Mouse (Mus musculus) adrenal gland (tissue): Measurements from ENCODE around the gene Bend6.
"Not testable (repeated sequence)": the region's sequence is repeated elsewhere in the genome, so short reads cannot be mapped to it uniquely, and the experiment has no call there.

Experiments used
- intact Hi-C: fragments of 180-260 bp; cut with DNase I; formaldehyde crosslinking; loops from one replicate; pipeline ENCODE4 v1.15.1; 2025

The Bend6 gene

DNA sequence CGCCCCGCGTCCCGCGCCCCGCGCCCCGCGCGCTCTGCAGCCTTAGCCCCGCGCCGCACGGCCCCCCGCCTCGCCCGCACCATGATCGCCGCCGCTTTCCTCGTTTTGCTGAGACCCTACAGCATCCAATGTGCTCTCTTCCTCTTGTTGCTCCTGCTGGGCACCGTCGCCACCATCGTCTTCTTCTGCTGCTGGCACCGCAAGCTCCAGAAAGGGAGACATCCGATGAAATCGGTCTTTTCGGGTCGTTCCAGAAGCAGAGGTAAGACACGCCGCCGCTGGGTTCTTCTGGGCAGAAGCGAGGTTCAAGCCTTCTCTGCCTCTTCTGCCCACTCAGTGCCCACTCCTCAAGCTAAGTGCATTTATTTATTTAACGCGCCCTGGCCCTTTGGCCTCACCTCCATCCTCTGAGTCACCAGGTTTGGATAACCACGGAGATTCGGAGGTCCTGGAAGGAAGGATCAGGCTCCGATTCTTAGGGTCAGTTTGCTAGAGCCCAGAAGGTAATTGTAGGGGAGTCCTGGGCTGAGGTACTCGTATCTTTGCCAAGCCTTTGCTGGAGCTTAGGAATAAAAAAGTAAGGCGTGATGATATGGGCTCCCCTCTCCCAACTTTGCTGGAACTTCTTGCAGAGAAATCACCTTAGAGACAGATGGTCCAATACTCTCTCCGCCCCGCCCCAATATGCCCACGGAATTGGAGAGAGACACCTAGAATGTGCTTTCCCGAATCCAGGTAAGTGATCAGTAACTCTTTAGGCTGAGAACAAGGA lies 761 bp upstream of the Bend6 start, which contains the start of gene Dst:
Gene Dst, plus strand, starts transcription at position 35 of the 772 bp plus-strand sequence.
- intact Hi-C loops = no loop called here

DNA sequence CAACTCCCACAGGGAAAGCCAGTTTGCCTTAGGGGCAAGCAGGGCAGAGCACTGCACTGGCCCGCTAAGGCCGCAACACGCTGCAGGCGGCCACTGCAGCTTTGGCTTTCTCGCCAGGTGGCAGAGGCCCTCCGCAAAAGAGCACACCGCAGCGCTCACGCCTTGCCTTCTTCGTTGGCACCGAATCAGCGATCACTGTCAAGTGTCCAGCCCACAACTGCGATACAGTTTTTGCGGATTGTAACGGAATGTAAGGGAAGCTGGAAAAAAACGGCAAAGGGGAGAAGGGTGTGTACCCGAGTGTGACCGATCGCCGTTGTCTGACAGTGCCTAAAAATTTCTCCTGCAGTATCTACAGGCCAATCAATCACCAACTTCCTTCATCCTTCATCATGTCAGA lies 689 bp downstream of the Bend6 start:
- intact Hi-C loops = no loop called here

DNA sequence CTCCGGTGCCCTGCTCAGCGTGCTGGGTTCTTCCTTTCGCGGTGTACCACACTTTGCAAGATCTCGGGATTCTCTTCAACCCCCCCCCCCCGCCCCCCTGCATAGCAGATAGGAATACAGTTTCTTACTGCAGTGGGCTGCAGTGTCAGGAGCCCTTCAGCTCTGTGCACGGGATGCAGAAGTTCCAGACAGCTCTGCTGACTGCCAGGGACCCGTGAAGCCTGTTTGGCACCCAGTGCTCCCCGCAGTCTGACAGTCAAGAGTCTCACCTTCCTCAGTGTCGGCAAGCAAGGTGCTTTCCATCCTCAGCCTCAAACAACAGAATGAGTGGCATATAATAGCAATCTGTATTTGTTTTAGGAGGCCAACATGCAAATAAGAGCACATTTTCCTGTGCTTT lies 1.4 kb downstream of the Bend6 start:
- intact Hi-C loops = no loop called here

DNA sequence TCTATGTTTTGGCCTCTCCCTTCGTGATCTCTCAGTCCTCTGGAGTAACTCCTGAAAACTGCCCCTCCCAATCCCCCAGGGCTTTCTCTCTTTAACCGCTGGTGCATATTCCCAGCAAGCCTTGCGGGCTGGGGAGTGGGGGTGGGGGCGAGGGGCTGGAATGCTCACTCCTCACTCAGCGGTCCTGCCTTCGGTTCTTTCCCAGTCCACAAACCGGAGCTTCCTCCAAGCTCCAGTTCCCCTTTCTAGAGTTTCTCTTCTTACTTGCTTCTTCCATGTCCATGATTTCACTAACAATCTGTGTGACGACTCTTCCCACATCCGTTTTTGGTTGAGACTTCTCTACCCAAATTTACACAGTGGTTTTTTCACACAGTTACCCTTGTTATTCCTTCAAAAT lies 4.0 kb downstream of the Bend6 start:
- intact Hi-C loops = no loop called here

DNA sequence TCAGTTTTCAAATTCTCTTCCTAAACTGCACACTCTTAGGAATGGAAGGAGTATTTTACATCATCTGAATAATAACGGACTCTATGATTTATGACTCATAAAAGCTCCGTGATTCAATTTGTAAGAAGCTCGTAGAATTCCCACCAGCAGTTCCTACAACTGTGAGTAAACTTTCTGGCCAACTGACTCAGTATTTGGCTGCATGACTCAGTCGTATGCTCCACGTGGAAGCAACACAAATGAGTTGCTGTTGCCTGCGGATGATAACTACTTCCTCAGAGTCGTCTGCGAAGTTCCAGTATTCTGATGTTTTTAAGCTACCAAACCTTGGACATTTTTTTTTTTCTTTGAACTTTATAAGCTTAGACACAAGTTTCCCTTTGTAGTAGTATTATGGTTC lies 7.4 kb downstream of the Bend6 start:
- intact Hi-C loops = no loop called here

DNA sequence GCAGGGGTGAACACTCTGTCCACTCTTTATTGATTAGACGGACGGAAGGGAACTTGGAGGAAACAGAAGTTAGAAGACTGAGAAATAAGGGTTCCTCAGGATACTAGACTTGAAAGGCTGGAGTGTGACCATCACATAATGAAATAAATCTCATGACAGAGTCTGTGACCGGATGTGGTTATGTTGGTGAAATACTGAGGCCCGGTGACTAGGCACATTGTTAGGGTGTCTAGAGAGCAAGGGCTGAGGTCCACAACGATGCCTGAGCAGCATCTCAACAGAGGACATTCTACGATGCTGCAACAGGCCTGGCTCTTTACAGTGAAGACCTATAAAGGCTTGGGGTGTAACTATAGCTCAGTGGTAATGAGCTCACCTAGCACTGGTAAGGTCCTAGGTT lies 9.2 kb downstream of the Bend6 start:
- intact Hi-C loops = no loop called here

DNA sequence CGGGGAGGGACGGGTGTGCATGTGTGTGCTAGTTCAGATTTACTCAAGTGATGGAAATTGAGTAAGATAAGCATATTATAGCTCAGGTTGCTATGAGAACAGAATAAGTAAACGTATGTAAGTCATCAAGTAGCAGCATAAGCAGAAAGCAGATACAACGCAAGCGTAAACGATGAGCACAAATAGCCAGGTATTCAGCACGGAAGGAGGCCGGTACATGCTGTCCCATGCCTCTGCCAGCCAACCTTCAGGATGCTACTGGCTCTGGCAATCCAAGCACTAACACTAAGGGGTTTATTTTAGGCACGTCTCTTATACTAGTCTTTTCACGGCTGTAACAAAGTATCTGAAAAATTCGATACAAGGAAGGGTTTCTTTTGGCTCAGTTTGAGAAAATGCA lies 10.2 kb downstream of the Bend6 start:
- intact Hi-C loops = no loop called here

DNA sequence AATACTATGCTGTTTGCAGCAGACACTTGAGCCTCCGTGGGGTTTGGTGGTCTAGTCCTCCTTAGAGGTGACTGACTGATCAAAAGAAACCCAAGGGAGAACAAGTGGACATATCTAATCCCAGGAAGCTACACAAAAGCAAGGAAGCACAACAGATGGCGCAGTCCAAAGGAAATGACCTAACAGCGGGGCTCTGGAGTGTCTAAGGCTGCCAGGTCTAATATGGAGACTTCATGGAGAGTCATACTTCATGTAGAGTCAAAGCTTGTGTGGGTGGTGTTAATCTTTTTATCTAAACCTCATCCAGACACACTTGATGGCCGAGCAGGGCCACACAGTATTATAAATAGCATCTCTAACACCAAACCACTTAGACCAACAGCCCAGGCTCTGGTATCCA lies 10.9 kb downstream of the Bend6 start:
- intact Hi-C loops = no loop called here

DNA sequence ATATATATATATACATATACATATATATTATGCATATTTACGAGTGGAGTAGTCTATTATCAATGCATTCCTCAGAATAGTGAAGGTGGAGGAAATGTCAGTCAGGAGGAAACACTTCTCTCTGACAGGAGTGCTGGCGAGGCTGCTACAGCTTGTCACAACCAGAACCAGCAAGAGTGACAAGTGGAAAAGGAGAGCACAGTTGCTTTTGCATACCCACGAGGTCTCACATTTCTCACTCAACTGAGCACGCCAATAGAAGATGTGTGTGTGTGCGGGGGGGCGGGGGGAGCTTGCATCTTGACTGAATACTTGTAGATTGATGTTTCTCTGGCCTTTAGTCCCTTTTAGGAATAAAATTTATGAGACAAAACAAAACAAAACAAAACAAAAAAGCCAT lies 11.5 kb downstream of the Bend6 start:
- intact Hi-C loops = no loop called here

DNA sequence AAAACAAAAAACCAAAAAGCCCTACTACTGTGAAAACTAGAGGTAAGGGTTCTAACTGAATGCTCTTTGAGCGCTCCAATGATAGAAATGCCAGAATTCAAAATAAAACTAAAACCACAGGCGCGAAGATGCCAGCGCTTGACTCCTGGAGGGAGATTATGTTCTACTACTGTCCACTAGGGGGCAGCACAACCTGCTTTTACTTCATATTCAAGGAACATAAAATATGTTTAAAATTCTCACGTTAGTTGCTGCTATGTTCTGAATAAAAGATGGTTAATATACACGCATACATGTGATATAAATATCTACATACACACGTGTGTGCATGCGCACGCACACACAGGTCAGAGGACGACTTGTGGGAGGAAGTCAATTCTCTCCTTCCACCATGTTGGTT lies 14.8 kb downstream of the Bend6 start:
- intact Hi-C loops = loop anchor here (2.0 kb wide), 1 partner anchor 72 kb away; no protein-coding TSS in a partner anchor

DNA sequence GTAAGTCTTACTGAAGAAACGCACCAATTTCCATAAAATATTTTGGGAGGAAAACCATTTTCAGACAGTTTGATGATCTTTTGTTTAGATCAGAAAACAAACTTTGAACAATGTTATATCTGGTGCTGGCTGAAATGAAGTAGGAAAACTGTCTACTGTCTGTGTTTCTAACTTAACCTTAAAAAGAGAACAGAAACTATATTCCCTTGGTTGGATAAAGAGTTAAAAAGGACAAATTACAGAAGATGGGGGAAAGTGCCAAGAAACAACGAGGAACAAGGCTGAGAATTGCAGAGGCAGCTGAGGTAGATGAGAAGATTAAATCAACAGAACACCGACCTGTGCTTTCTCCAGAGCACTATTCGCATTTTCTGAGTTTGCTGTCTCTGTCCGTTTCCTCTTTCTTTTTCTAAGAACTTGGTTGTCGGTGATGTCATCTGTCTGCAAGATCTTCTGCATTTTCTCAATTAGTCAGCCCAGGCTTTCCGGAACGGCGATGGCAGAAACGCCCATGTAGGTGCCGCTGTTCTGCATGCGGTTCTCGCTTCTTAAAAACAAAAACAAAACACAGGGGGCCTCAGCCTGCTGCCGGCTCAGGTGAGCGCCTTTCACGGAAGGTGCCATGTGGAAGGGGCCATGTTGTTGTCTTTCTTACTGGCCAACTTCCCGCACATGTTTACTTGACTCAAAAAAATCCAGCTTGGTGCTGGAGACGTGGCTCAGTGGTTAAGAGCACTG lies 24.3 kb downstream of the Bend6 start:
- intact Hi-C loops = no loop called here

DNA sequence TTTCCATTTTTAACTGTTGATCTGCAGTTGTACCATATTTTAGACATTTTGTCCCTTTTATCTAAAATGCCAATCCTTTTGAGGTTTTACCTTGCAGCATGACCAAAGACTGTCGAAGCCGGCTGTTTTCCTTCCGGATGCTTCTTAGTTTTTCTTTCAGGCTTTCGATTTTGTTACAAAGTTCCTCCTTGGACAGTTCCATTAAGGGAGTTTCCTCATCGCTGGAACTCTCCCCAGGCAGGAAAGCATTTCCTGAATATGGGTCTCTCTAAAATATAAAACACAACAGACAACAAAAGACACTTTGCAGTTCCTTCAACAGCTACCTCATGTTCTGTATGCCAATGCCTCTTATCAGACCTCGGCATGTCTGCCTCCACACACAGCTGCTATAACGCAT lies 29.4 kb downstream of the Bend6 start:
- intact Hi-C loops = no loop called here

DNA sequence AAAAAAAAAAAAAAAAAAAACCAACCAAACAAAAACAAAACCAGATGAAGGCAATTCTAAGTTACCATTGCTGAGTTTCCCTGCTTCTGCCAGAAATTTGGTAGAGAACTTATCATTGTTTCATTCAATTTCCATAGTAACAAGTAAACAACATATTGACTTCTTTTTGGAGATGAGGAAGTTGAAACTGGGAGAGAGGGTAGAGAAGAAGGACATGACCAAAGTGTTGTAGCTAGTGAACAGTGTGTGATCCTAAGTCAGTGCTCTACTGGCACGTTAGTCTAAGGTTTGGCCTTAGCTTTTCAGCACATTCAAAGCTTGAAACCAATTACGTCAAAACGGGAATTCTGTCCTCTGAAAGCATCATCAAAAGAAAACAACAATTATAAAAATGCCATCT lies 31.2 kb downstream of the Bend6 start:
- intact Hi-C loops = no loop called here

DNA sequence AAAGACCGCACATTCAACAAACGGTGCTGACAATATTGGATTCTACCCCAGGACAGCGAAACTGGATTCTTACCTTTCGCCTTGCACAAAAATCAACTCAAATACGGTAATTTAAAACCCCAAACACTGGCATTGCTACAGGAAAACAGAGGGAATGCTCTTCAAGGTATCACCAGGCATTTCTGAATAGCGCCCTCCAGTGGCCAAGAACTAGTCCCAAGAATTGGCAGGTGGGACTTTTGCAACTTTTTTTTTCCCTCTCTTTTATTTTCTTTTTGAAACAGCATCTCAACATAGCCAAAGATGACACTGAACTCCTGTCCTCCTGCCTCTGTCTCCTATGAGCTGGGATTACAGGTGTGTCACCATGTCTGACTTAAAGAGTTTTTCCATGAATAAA lies 31.9 kb downstream of the Bend6 start:
- intact Hi-C loops = no loop called here

DNA sequence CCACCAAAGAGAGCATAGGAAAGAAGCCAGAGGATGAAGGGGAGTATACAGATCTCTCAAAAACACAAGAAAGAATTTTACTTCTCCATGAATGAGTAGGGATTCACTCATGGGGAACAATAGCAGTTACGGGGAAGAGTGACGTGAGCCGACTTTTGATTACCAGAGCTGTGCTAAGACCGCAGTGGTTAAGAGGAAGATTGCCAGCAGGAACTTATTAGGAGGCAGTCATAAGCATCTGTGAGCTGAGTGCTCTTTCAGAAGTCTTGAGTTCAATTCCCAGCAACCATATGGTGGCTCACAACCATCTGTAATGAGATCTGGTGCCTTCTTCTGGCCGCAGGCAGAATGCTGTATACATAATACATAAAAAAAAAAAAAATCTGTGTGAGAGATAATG lies 34.1 kb downstream of the Bend6 start:
- intact Hi-C loops = no loop called here

DNA sequence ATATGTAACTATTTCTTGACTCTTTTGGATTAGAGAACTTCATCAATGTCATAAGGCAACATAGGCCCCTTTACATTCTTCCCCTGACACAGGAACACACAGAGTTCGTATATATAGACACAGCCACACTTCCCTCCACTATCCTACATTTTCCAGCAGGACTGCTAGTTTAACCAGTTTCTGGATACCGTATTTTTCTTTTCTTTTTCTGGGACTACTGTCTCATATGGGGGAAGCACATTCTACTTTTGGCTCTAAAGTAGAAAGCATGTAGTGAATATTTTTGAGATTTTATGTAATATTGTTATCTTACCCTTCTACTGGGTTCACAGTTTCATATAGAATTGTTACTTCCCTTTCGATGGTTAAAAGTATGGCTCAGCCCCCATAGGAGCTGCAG lies 38.2 kb downstream of the Bend6 start:
- intact Hi-C loops = no loop called here

DNA sequence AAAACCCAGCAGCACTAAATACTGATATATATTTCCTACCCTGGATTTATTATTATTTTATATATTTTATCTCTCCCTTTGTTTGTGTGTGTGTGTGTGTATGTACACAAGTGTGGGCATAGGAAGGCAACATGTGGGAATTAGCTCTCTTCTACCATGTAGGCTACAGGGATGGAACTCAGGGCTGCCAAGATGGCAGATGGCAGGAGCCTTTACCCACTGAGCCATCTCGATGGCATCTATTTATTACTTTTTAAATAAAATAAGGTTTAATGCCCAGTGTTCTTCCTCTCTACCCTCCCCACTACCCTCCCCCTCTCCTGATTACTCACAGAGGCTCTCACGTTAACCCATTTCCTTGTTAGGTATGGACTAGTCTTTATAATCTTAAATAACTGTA lies 38.6 kb downstream of the Bend6 start:
- intact Hi-C loops = no loop called here

DNA sequence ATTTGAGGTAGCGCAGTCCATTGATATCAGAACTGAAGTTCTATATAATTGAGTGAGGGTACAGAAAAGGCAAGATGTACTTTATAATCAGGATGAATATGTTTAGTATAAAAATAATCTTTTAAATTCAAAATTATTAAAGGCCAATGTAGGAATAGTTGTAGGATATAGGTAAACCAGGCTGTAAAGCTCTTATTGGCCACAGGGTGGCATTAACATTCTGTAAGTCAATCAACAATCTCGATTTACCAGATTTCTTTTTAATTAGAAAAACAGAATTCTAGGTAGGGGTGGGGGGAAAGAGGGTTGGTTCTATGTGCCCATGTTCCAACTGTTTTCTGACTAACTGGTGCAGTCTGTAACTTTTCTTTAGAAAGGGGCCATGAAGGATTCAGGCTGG lies 60.8 kb downstream of the Bend6 start:
- intact Hi-C loops = no loop called here

DNA sequence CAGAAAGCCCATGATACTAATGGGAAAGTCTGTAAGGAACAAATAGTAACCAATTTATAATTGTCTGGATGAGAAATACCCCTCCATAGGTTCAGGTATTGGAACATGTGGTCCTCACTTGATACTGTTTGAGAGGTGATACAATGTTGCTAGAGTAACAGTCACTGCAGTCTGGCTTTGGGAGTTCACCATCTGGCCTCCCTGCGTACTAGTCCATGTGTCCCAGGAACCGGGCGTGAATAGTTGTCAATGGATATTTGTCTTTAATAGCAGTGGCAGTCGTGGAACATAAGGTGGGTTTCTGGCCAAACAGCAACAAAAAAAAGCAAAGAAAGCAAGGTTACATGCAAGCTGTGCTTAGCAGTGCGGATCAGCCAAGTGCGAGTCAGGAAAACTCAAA lies 63.8 kb downstream of the Bend6 start:
- intact Hi-C loops = no loop called here

DNA sequence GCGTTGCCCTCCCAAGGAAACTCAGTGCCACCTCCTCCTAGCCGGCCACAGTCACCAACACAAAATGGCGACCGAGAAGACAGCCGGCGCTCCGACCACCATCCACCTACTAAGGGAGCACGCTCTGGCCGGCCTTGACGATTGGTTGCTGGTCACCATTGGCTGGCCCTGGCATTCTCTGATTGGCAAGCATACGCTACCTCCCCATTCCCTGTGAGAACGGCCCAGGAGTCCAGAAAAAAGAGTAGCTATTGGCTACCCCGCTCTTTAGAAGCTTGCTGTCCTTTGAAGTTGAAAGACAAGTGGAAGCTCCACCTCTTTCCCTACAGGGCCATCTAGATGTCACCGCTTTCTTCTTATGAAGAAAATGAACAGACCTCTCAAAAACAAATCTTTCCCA lies 68.7 kb downstream of the Bend6 start:
- intact Hi-C loops = not testable (repeated sequence)

DNA sequence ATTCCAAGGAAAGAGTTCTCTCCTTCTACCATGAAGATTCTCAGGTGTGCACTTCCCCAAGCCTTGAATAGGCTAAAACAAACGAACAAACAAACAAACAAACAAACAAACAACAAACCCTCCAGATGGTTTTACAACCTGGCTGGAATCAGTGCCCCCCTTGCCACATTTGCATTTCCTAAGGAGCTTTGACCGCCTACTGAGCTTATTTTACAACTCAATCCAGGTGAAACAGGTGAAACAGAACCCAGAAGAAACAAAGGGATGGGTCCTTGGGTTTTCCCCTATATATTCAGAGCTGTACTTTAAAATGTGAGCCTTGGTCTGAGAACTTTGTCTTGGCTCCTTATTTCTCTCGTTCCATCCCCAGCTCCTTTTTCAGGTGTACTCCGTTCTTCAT lies 77.0 kb downstream of the Bend6 start:
- intact Hi-C loops = no loop called here

DNA sequence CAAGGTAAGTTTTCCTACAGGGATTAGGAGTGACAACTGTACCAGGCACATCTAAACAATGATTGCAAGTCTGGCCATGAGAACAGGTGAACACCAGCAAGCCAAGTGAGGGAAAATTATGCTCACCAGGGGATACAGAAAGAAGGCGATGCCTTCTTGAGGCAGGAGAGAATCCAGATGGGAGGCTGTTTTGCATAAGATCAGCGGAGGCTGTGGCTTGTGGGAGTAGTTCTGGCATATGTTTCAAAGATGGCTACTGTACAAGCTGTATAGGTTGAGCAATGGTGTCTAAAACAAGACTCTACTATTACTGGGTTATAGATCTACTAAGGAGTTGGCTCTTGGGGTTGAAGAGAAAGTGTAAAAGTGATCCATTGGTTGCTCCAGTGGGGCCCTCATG lies 89.7 kb downstream of the Bend6 start:
- intact Hi-C loops = loop anchor here (5.0 kb wide), 1 partner anchor 61 kb away; the partner anchor contains the start of gene Bag2
